Comparison of ENCODE assay signal across 7 mouse cellular contexts in the genomic region with DNA sequence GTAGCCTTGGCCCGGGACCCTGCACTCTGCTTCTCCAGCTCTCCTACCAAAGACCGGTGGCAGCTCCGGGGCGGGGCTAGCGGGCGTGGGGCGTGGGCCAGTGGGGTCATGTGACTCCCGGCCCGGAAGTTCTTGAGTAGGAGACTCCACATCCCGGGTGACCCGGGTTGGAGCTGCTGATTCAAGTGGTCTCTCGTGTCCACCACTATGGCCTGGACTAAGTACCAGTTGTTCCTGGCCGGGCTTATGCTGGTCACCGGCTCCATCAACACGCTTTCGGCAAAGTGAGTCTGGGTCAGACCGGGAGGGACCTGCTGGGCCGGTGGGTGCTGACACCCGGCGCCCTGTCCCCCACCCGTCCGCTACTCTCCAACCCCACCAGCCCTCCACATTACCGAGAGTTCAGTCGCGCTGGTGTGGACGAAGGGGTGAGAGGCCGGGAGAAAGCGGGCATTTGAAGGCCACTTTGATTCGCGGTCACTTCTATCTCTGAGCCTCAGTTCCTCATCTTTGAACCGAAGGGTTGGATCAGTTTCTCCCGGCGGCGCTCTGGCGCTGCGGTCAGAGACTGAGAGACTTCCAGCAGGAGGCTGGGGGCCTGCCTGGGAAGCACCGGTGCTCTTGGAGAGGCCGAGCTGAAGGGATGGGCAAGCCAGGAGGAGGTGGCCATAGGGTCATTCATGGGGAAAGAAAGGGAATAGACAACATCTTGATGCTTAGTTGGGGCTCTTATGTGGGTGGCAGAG. TPM values are rescaled to one million over a fixed set of nuclear protein-coding genes. Genes with fewer than 3 reads are reported as not detected.
DNase-seq lines count a peak whose midpoint lies in the region; ATAC-seq and TF ChIP-seq lines count a peak whose summit lies in the region.

Gene Slc35f6, plus strand, starts transcription at position 119 of the 746 bp plus-strand sequence.

- H3K4me3 ChIP-seq in intestine, postnatal 0 days (ENCODE audit: low read depth, low read length) = peak within 1 kb of the TSS; percentile 58
- H3K4me3 ChIP-seq in midbrain, embryonic 12.5 days = peak within 1 kb of the TSS; percentile 89
- peak within 1 kb of the TSS; percentile 82 for H3K4me3 ChIP-seq in small intestine, adult 2 months (ENCODE audit: low read depth, low read length)

- peak; percentile 97 for DNase-seq in adrenal gland, adult 2 months
- DNase-seq in embryo, embryonic 11.5 days (ENCODE audit: low read depth, low spot score) = peak; percentile 69
- DNase-seq in gastrocnemius, postnatal 4 days (ENCODE audit: low spot score in 2 of 2) = peak; percentile 91 to 94
- DNase-seq in left cerebral cortex, postnatal 4 days = peak; percentile 94

- intact Hi-C loops in left cerebral cortex, postnatal 4 days (cut with DNase I) = no loop called here

- WGBS in intestine, postnatal 0 days = 2% methylated on average over 38 of the region's 38 CpGs
- WGBS in midbrain, embryonic 12.5 days = under 1% methylated on average over 37 of the region's 38 CpGs
- under 1% methylated on average over 38 of the region's 38 CpGs for WGBS in small intestine, adult 2 months

- peak within 1 kb of the TSS; percentile 63 for H3K9ac ChIP-seq in intestine, postnatal 0 days (ENCODE audit: low read depth, low read length)
- peak within 1 kb of the TSS; percentile 74 for H3K9ac ChIP-seq in midbrain, embryonic 12.5 days (replicated peaks)

- H3K9me3 ChIP-seq in intestine, postnatal 0 days (ENCODE audit: control insufficient read depth) = no peaks in the 10 kb centered on the region
- no peaks in the 10 kb centered on the region for H3K9me3 ChIP-seq in midbrain, embryonic 12.5 days

- TF ChIP-seq CTCF in intestine, postnatal 0 days (IDR thresholded peaks at IDR 0.05; ENCODE audit: low read depth) = no peak
- no peak for TF ChIP-seq CTCF in small intestine, adult 2 months (IDR thresholded peaks at IDR 0.05; ENCODE audit: extremely low read depth, insufficient read length, insufficient replicate concordance, low read depth, low read length)

- peak within 1 kb of the TSS; percentile 81 for H3K4me2 ChIP-seq in intestine, postnatal 0 days (replicated peaks; ENCODE audit: low read depth)
- H3K4me2 ChIP-seq in midbrain, embryonic 12.5 days (replicated peaks) = peak within 1 kb of the TSS; percentile 96

- peaks cover 3% of the 10 kb centered on the region; the same call in 1 of the 2 replicates for H3K36me3 ChIP-seq in intestine, postnatal 0 days (ENCODE audit: control insufficient read depth, insufficient read depth)
- 0 out of 2 replicates have a peak, but pooled peaks cover 5% of the 10 kb centered on the region for H3K36me3 ChIP-seq in midbrain, embryonic 12.5 days
- 0 out of 2 replicates have a peak, but pooled peaks cover 2% of the 10 kb centered on the region for H3K36me3 ChIP-seq in small intestine, adult 2 months (ENCODE audit: control insufficient read depth, insufficient read depth, low read length)

- H3K27ac ChIP-seq in intestine, postnatal 0 days (ENCODE audit: low read depth, low read length) = peak within 1 kb of the TSS; percentile 51; the same call in 1 of the 2 replicates
- H3K27ac ChIP-seq in midbrain, embryonic 12.5 days (replicated peaks) = peak within 1 kb of the TSS; percentile 67
- H3K27ac ChIP-seq in small intestine, adult 2 months (ENCODE audit: insufficient read depth, low read depth, low read length) = peak within 1 kb of the TSS; percentile 43

- H3K27me3 ChIP-seq in intestine, postnatal 0 days (replicated peaks; ENCODE audit: control insufficient read depth, insufficient read depth, low read length) = no peaks in the 10 kb centered on the region
- H3K27me3 ChIP-seq in midbrain, embryonic 12.5 days = no peaks in the 10 kb centered on the region
- no peaks in the 10 kb centered on the region for H3K27me3 ChIP-seq in small intestine, adult 2 months (ENCODE audit: control insufficient read depth, insufficient read depth, low read length)

- peaks cover 11% of the 10 kb centered on the region; the same call in 1 of the 2 replicates for H3K4me1 ChIP-seq in intestine, postnatal 0 days (replicated peaks; ENCODE audit: control insufficient read depth, insufficient read depth, low read length)
- H3K4me1 ChIP-seq in midbrain, embryonic 12.5 days = peaks cover 16% of the 10 kb centered on the region
- peaks cover 19% of the 10 kb centered on the region; the same call in 1 of the 2 replicates for H3K4me1 ChIP-seq in small intestine, adult 2 months (ENCODE audit: control insufficient read depth, insufficient read depth, insufficient read length, low read length)

- peak; percentile 78 for ATAC-seq in intestine, postnatal 0 days
- peak; percentile 96 for ATAC-seq in midbrain, embryonic 12.5 days (ENCODE audit: low FRiP score, low read depth)

- peak; percentile 80; the same call in 1 of the 2 replicates for TF ChIP-seq POLR2A in small intestine, adult 2 months (IDR thresholded peaks at IDR 0.05; ENCODE audit: low read depth, low read length)

RNA-seq across cellular contexts. Expression of gene Slc35f6, which starts in this region (rescaled TPM):
- 10 to 100 TPM; 49.0 to 50.9 TPM for total RNA-seq in adrenal gland, adult 2 months (2021)
- polyA plus RNA-seq in adrenal gland, adult 2 months (2012; rRNA removed) = 140 and 145 TPM in 2 replicates
- 10 to 100 TPM; 15.6 to 15.9 TPM for total RNA-seq in gastrocnemius, postnatal 4 days (2021)
- polyA plus RNA-seq in intestine, postnatal 0 days (2015; fragmentation: Nextera tagmentation; extraction: Ambion mirVana) = 71.6 and 79.4 TPM in 2 replicates
- 10 to 100 TPM; 23.3 to 27.9 TPM for total RNA-seq in left cerebral cortex, postnatal 4 days (2021)
- polyA plus RNA-seq in midbrain, embryonic 12.5 days (2016; fragmentation: Nextera tagmentation; extraction: Ambion mirVana) = 25.4 and 29.1 TPM in 2 replicates
- polyA plus RNA-seq in small intestine, adult 2 months (2012; rRNA removed) = 48.2 and 80.2 TPM in 2 replicates

Comparison
In these comparisons a context has a peak if more than half of its experiments do, and no peak if none do; other contexts are left out.
1. Peak in every context shown above with its lines: DNase-seq, ATAC-seq, H3K4me3 ChIP-seq and H3K27ac ChIP-seq.